ENCODE assay signal across 10 mouse cellular contexts in genomic region chr8:3348142-3348823, GRCm38 (mm10). TPM values are rescaled to one million over a fixed set of nuclear protein-coding genes. Genes with fewer than 3 reads are reported as not detected.
DNase-seq lines count a peak whose midpoint lies in the region; ATAC-seq and TF ChIP-seq lines count a peak whose summit lies in the region.
"Had no signal": no experiment of that assay in that cellular context is flagged by ENCODE, and none has a peak within 500 bp of the region (broad histone marks: within the 10 kb centered on the region; RNA-seq: fewer than 3 reads in every experiment).

No protein-coding gene starts in this region.

- no peak overlapping the region for H3K4me2 ChIP-seq in heart, postnatal 0 days (ENCODE audit: low read depth, low read length)
- no peak overlapping the region for H3K4me2 ChIP-seq in liver, embryonic 12.5 days

- no peak overlapping the region for H3K9ac ChIP-seq in heart, postnatal 0 days (replicated peaks; ENCODE audit: low read depth, low read length)
- no peak overlapping the region for H3K9ac ChIP-seq in liver, embryonic 12.5 days

- H3K27me3 ChIP-seq in heart, postnatal 0 days (ENCODE audit: control insufficient read depth, insufficient read depth, low read length) = no peaks in the 10 kb centered on the region
- H3K27me3 ChIP-seq in liver, embryonic 12.5 days (replicated peaks) = no peaks in the 10 kb centered on the region

- H3K4me1 ChIP-seq in heart, postnatal 0 days (ENCODE audit: control insufficient read depth, insufficient read depth) = no peaks in the 10 kb centered on the region
- H3K4me1 ChIP-seq in liver, embryonic 12.5 days = peaks cover 9% of the 10 kb centered on the region; the same call in 1 of the 2 replicates

- no peak overlapping the region for H3K27ac ChIP-seq in heart, postnatal 0 days (ENCODE audit: low read depth)
- no peak overlapping the region for H3K27ac ChIP-seq in liver, embryonic 12.5 days

- no peaks in the 10 kb centered on the region for H3K9me3 ChIP-seq in heart, postnatal 0 days (replicated peaks; ENCODE audit: control insufficient read depth, low read length)
- no peaks in the 10 kb centered on the region for H3K9me3 ChIP-seq in liver, embryonic 12.5 days (replicated peaks)

- intact Hi-C loops in heart, postnatal 25 days (cut with DNase I) = no loop called here

- peak; percentile 30; the same call in 1 of the 2 replicates for ATAC-seq in heart, postnatal 0 days (ENCODE audit: insufficient read depth, low read depth)
- ATAC-seq in liver, embryonic 12.5 days = peak; percentile 47

- no peak for DNase-seq in heart, postnatal 0 days (ENCODE audit: low spot score)
- no peak for DNase-seq in heart, adult 9 months (ENCODE audit: low spot score in 2 of 2)
- DNase-seq in right cerebral cortex, adult 18-20 months = peak; percentile 18
- no peak for DNase-seq in right cerebral cortex, postnatal 25 days
- DNase-seq in telencephalon, adult 2 months (ENCODE audit: low read depth, low spot score) = peak; percentile 6
- DNase-seq in layer of hippocampus, adult 8-10 months (ENCODE audit: low spot score in 2 of 2) = no peak
- DNase-seq in heart, postnatal 25 days (ENCODE audit: low spot score) = no peak
- DNase-seq: gastrocnemius, postnatal 14 days; kidney, postnatal 14 days had no signal

- no peak overlapping the region for H3K4me3 ChIP-seq in heart, postnatal 0 days (ENCODE audit: low read depth, low read length)
- H3K4me3 ChIP-seq in liver, embryonic 12.5 days = no peak overlapping the region

- no peaks in the 10 kb centered on the region for H3K36me3 ChIP-seq in heart, postnatal 0 days (replicated peaks; ENCODE audit: control insufficient read depth, insufficient read depth, low read length)
- no peaks in the 10 kb centered on the region for H3K36me3 ChIP-seq in liver, embryonic 12.5 days

- TF ChIP-seq EP300 in heart, postnatal 0 days (IDR thresholded peaks at IDR 0.05; ENCODE audit: low read depth) = no peak

- no peak for TF ChIP-seq CTCF in heart, postnatal 0 days (IDR thresholded peaks at IDR 0.05; ENCODE audit: low read depth)

- WGBS in heart, postnatal 0 days = 23% methylated on average over 13 of the region's 13 CpGs
- WGBS in liver, embryonic 12.5 days (ENCODE audit: insufficient replicate concordance) = 31% methylated on average over 13 of the region's 13 CpGs

RNA-seq across cellular contexts. Expression of gene A430078G23Rik, which starts 4.9 kb away (rescaled TPM):
- total RNA-seq in heart, postnatal 0 days (2014; rRNA removed; ENCODE audit: low replicate concordance) = 0.89 TPM in 1 of 2 replicates, not detected in the other
- polyA plus RNA-seq in heart, postnatal 0 days (2015; fragmentation: Nextera tagmentation; extraction: Ambion mirVana) = not detected in 2 replicates
- polyA plus RNA-seq in liver, embryonic 12.5 days (2016; fragmentation: Nextera tagmentation; extraction: Ambion mirVana) = 0.81 and 0.87 TPM in 2 replicates
- not detected for total RNA-seq in layer of hippocampus, adult 8-10 months (2022)
- under 1 TPM; 0.34 to 0.67 TPM for total RNA-seq in heart, postnatal 25 days (2021)

RNA-seq across cellular contexts. Expression of gene Arhgef18, which starts 44.5 kb away (rescaled TPM):
- 12.6 and 28.8 TPM in 2 replicates for total RNA-seq in heart, postnatal 0 days (2014; rRNA removed; ENCODE audit: low replicate concordance)
- 2.8 and 3.4 TPM in 2 replicates for polyA plus RNA-seq in heart, postnatal 0 days (2015; fragmentation: Nextera tagmentation; extraction: Ambion mirVana)
- 4.1 and 4.4 TPM in 2 replicates for polyA plus RNA-seq in liver, embryonic 12.5 days (2016; fragmentation: Nextera tagmentation; extraction: Ambion mirVana)
- total RNA-seq in layer of hippocampus, adult 8-10 months (2022) = 10 to 100 TPM; 38.5 to 56.8 (median 45.3) TPM
- total RNA-seq in heart, postnatal 25 days (2021) = 10 to 100 TPM; 20.0 to 20.3 TPM

Comparison
In these comparisons a context has a peak if more than half of its experiments do, and no peak if none do; other contexts are left out.
1. DNase-seq: peak in right cerebral cortex, adult 18-20 months (single experiment) and telencephalon, adult 2 months (single experiment); none in heart, postnatal 0 days (single experiment), heart, adult 9 months (0 of 2), right cerebral cortex, postnatal 25 days (single experiment), layer of hippocampus, adult 8-10 months (0 of 2) and heart, postnatal 25 days (single experiment).